Mouse (Mus musculus) ES-E14 (cell line): ENCODE measurements at regions not wholly inside any gene's neighbourhood (a gene's known extent, or its start where the extent isn't known, plus 50 kb on each side); places are given as distances from the start of the nearest gene placed in this dataset.

ENCODE experiments used
- DNase-seq: peaks from one replicate; pipeline ENCODE4 v3.0.0-alpha.2; 2013; ENCODE audit warnings: low read depth, low spot score
- H3K27ac ChIP-seq: 2 replicates; pipeline ENCODE4 v1.5.1; 2012; ENCODE audit warnings: low read depth, mild to moderate bottlenecking, low read length, moderate library complexity, mixed read lengths; ENCODE audit not compliant: poor library complexity, insufficient read depth, severe bottlenecking
- H3K36me3 ChIP-seq: 2 replicates; pipeline ENCODE4 v1.6.1; 2012; ENCODE audit warnings: mild to moderate bottlenecking, low read length, moderate library complexity, mixed read lengths; ENCODE audit not compliant: control insufficient read depth, poor library complexity, insufficient read depth, severe bottlenecking
- H3K4me1 ChIP-seq, 2 experiments: fragments of 150-350 bp in 1 of 2; sonication (generic) in 1 of 2; 2 replicates each; pipeline ENCODE4 v1.6.1; 2012; ENCODE audit warnings: low read length in 2 of 2, mild to moderate bottlenecking in 1 of 2, mixed read lengths in 1 of 2; ENCODE audit not compliant: control insufficient read depth in 2 of 2, insufficient read depth in 2 of 2, poor library complexity in 1 of 2
- H3K4me3 ChIP-seq, 2 experiments: fragments of 150-350 bp in 1 of 2; sonication (generic) in 1 of 2; 2 replicates each; pipeline ENCODE4 v1.5.1; 2012; ENCODE audit warnings: low read length in 2 of 2, low read depth in 1 of 2, mild to moderate bottlenecking in 1 of 2, mixed read lengths in 1 of 2; ENCODE audit not compliant: insufficient read depth in 1 of 2, poor library complexity in 1 of 2, severe bottlenecking in 1 of 2
- H3K9ac ChIP-seq: 2 replicates; pipeline ENCODE4 v1.6.1; 2012; ENCODE audit warnings: low read depth, mild to moderate bottlenecking, low read length, mixed read lengths; ENCODE audit not compliant: poor library complexity, insufficient read depth, severe bottlenecking
- H3K9me3 ChIP-seq: fragments of 150-350 bp; sonication (generic); 2 replicates; pipeline ENCODE4 v1.6.1; 2012; ENCODE audit warnings: low read depth, mild to moderate bottlenecking, low read length; ENCODE audit not compliant: control insufficient read depth, insufficient read depth
- CHD2 ChIP-seq: IDR thresholded peaks from 2 replicates; pipeline ENCODE4 v1.6.1; 2014; ENCODE audit warnings: mild to moderate bottlenecking, low read depth, low read length, inconsistent platforms
- HCFC1 ChIP-seq: IDR thresholded peaks from 2 replicates; pipeline ENCODE4 v1.6.1; 2012; ENCODE audit warnings: low read length, inconsistent platforms, borderline replicate concordance; ENCODE audit not compliant: insufficient read depth
- MAFK ChIP-seq: IDR thresholded peaks from 2 replicates; pipeline ENCODE4 v1.6.1; 2014; ENCODE audit warnings: mild to moderate bottlenecking, low read depth, low read length, inconsistent platforms; ENCODE audit not compliant: insufficient read depth
- ZC3H11A ChIP-seq: IDR thresholded peaks from 2 replicates; pipeline ENCODE4 v1.6.1; 2012; ENCODE audit warnings: low read depth, mild to moderate bottlenecking, inconsistent platforms, low read length, borderline replicate concordance
- ZNF384 ChIP-seq: IDR thresholded peaks from 2 replicates; pipeline ENCODE4 v1.6.1; 2012; ENCODE audit warnings: low read depth, low read length, inconsistent platforms
- in situ Hi-C, 2 experiments: fragments of 600-800 bp; cut with MboI; formaldehyde crosslinking; loops; one replicate each; pipeline ENCODE4 v1.15.1; 2025; ENCODE audit warnings: low sequenced_read_pairs in 2 of 2, inconsistent platforms in 1 of 2; ENCODE audit not compliant: unreplicated experiment in 2 of 2

GRCm38 (mm10) chr16:55754092-55754763 lies 84.5 kb downstream of the Nfkbiz start:
- Histone ChIP-seq H3K27ac (no peak overlapping the region), H3K9me3 (no peaks in the 10 kb centered on the region), H3K9ac (no peak overlapping the region), H3K4me1 (no peaks in the 10 kb centered on the region), H3K36me3 (no peaks in the 10 kb centered on the region), H3K4me3 (no peak overlapping the region)
- TF ChIP-seq ZC3H11A (no peak), MAFK (no peak)
- DNase-seq, result no peak
- in situ Hi-C loops, result no loop called here

GRCm38 (mm10) chr16:55753380-55753779 lies 85.3 kb downstream of the Nfkbiz start:
- no peak overlapping the region for H3K27ac ChIP-seq
- TF ChIP-seq HCFC1 (no peak), MAFK (no peak), ZC3H11A (no peak), ZNF384 (no peak), CHD2 (no peak)
- in situ Hi-C loops, result no loop called here
- no peak overlapping the region for H3K9ac ChIP-seq
- H3K4me3 ChIP-seq, result no peak overlapping the region
- H3K36me3 ChIP-seq, result no peaks in the 10 kb centered on the region
- no peaks in the 10 kb centered on the region for H3K4me1 ChIP-seq
- DNase-seq, result no peak
- no peaks in the 10 kb centered on the region for H3K9me3 ChIP-seq

- Histone ChIP-seq H3K27ac (no peak overlapping the region), H3K9me3 (no peaks in the 10 kb centered on the region), H3K9ac (no peak overlapping the region), H3K36me3 (no peaks in the 10 kb centered on the region), H3K4me3 (no peak overlapping the region), H3K4me1 (no peaks in the 10 kb centered on the region)
- in situ Hi-C loops, result no loop called here
- DNase-seq, result no peak
- no peak for TF ChIP-seq HCFC1
- TF ChIP-seq MAFK, result no peak
- TF ChIP-seq ZNF384, result no peak
- no peak for TF ChIP-seq CHD2
- no peak for TF ChIP-seq ZC3H11A
Measured at GRCm38 (mm10) chr16:55747250-55747649, 91.4 kb downstream of the Nfkbiz start.

GRCm38 (mm10) chr16:55746159-55746558 lies 92.5 kb downstream of the Nfkbiz start:
- H3K36me3 ChIP-seq, result no peaks in the 10 kb centered on the region
- H3K4me3 ChIP-seq, result no peak overlapping the region
- H3K9ac ChIP-seq, result no peak overlapping the region
- in situ Hi-C loops, result no loop called here
- no peak overlapping the region for H3K27ac ChIP-seq
- TF ChIP-seq HCFC1 (no peak), CHD2 (no peak), ZNF384 (no peak), ZC3H11A (no peak), MAFK (no peak)
- no peaks in the 10 kb centered on the region for H3K4me1 ChIP-seq
- DNase-seq, result no peak
- H3K9me3 ChIP-seq, result no peaks in the 10 kb centered on the region

DNA sequence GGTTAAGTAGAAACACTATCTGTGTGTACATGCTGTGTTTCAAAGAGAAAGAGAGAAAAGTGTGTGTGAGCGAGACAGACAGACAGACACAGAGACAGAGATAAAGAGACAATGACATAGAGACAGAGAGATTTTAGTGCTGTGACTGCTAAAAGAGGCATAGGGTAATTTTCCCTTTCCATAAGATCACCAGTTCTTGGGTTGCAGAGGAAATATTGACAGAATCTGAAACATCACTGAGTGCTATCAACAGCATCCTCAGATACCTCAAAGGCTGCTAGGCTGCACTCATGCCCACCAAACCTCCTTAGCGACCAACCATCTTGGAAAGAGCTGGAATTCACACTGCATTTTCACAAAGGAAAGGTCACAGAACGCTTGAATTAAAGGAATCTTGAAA lies 93.6 kb downstream of the Nfkbiz start:
- Histone ChIP-seq H3K27ac (no peak overlapping the region), H3K4me3 (no peak overlapping the region), H3K9ac (no peak overlapping the region), H3K9me3 (no peaks in the 10 kb centered on the region), H3K36me3 (no peaks in the 10 kb centered on the region), H3K4me1 (no peaks in the 10 kb centered on the region)
- DNase-seq, result no peak
- TF ChIP-seq CHD2 (no peak), MAFK (no peak), HCFC1 (no peak)
- in situ Hi-C loops, result no loop called here
